Mouse (Mus musculus) spleen, postnatal 10 days (tissue): Measurements from ENCODE around the gene Tor1b.
"Not testable (repeated sequence)": the region's sequence is repeated elsewhere in the genome, so short reads cannot be mapped to it uniquely, and the experiment has no call there.

Source experiments
- DNase-seq, 2 experiments: peaks; one replicate each; pipeline ENCODE4 v3.0.0; 2021 to 2022; ENCODE audit warnings: low spot score in 2 of 2

Gene Tor1b

DNA sequence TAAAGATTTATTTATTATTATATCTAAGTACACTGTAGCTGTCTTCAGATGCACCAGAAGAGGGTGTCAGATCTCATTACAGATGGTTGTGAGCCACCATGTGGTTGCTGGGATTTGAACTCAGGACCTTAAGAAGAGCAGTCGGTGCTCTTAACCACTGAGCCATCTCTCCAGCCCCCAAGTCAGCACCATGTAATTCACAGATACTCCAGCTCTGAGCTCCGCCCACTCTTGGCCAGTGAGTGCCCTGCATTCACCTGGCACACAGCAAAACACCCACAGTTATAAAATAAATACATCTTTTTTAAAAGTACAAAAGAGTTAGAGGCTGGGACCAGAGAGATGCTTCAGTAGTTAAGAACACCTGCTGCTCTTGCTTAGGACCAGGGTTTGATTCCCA, 21.9 kb upstream of the Tor1b start:
- not testable (repeated sequence) for DNase-seq

DNA sequence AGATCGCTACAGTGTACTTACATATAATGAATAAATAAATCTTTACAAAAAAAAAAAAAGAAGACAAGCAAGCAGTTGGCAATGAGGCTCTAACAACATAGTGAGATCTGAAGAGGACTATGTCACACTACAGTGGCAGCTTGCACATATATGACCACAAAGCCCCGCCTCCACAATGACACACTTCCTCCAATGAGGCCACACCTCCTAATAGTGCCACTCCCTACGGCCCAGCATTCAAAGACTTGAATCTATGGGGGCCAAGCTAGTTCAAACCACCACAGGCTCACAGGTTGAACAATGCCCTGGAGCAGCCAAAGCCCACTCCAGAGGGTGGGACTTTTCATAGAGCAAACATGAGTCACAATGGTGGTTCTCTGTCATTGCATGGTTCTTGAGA, 20.8 kb upstream of the Tor1b start:
- peak in 1 of 2 experiments; percentile 42 for DNase-seq

DNA sequence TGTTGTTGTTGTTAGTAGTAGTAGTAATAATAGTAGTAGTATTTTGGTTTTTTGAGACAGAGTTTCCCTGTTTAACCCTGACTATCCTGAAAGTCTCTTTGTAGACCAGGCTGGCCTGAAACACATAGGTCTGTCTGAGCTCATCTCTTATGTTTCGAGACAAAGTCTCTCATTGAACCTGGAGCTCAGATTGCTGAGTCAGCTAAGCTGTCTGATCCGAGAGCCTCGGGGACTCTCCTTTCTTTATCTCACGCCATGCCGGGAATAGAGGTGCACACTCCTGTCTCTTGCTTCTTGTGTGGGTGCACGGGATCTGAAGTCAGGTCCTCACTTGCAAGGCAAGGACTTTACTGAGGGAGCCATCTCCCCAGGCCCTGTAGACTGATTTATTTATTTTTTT, 19.7 kb upstream of the Tor1b start:
- DNase-seq = no peak

DNA sequence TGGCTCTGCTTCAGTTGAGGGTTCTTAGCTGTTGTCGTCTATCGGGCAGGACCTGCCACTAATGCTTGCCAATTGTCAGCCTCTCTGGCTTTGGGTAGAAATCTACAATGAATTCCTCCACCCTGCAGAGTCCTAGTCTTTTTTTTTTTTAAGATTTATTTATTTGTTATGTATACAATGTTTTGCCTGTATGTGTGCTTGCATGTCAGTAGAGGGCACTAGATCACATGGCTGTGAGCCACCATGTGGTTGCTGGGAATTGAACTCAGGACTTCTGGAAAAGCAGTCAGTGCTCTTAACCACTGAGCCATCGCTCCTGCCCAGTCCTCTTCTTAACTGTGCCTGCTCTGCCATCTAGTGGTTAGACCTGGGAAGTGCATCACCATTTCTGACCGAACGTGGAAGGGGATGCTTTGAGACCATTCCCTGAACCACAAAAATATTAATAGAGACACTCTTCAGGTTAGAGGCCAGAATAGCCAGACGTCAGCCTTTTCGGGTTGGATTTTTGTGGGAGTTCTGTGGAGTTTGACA, 18.8 kb upstream of the Tor1b start:
- peak; percentile 63 to 77 for DNase-seq

DNA sequence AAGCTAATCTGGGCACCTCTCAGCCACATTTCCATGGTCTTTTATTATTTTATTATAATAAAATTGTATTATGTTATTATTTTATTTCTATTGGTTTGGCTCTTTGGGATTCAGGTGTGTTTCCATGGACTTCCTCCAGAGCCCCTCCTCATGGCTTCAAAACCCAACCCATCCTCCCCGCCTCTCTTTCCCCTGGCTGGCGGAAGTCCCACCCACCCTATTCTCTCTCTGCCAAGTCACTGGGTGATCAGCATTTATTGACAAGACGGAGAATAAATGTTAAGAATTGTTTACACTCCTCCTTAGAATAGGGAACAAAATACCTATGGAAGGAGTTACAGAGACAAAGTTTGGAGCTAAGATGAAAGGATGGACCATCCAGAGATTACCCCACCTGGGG, 16.0 kb upstream of the Tor1b start:
- no peak for DNase-seq

DNA sequence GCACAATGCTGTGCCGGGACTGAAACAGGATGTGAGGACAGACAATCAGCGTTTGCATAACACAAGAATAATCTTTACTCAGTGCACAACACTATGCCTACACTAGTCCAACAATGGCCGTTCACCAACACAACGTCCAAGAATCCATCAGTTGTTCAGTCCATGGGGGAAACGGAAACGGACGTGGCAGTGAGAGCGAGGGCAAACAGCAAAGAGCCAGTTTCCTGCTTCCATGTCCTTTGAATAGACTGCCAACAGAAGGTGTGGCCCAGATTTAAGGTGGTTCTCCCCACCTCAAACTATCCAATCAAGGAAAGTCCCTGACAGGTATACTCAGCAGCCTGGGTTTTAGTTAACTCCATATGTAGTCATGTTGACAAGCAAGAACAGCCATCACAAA, 15.0 kb upstream of the Tor1b start:
- no peak for DNase-seq

DNA sequence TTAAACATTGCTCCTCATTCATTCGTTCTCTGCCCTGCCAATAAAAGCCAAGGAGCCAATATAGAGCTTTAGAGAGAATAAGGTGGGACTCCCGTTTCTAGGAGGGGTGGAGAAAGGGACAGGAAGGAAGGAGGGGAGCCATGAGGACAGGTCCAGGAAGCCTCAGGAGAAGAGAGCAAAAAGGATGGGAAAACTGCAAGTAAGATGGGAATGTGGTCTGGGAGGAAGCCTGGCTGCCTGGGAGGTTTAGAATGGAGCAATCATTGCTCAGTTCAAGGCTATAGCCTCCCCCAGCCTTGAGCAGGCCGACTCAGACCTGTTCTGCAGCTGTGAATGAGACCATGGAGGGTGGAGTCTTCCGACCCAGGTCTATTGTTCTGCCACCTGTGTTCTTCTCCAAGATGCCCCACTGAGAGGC, 14.2 kb upstream of the Tor1b start:
- DNase-seq = no peak

DNA sequence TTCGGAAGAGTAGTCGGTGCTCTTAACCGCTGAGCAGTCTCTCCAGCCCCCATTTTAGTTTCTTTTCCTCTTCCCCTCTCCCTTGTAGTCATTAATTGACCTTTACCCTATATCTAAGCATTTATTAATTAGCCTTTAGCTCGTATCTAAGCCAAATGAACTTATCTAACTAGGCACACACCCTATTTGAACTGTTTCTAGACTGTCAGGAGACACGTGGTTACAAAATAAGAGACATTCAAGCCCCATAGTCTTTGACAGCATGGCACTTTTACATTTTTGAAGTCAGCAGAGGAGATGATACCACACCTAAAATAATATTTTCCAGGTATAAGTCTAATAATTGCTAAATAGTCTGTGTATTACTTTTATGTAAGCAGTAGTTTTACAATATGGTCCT, 11.2 kb upstream of the Tor1b start:
- DNase-seq = no peak

DNA sequence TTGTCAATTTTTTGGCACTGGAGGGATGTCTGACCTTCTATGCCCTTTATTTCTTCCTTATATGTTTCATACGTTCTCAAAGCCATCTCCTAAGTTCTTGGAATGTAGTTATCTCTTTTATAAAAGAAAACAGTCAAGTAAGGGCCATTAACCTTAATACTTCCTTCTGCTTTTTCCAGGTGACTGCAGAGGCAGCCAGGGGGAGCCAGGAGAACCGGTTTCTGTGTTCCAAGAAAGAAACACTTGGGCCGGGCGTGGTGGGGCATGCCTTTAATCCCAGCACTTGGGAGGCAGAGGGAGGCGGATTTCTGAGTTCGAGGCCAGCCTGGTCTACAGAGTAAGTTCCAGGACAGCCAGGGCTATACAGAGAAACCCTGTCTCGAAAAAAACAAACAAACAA, 10.6 kb upstream of the Tor1b start:
- DNase-seq = not testable (repeated sequence)

DNA sequence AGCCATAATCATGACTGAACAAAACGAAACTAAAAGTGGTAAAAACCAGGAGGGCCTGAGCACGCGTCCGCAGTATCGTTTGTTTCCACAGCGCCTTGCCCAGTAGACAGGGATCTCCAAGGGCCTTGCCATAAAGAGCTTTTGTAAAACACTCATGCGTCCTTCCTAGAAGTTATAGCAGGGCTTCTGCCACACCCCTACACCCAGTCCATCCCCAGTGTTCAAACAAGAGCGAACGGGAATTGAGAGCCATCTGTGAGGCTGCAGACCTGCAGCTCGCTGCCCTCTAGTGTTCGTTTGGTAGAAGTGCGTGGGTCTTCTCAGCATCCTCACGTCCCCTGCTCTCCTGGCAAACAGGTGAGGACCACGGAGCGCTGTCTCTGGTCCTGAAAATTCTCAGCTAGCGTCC, 10.2 kb upstream of the Tor1b start:
- peak; percentile 56 to 75 for DNase-seq

DNA sequence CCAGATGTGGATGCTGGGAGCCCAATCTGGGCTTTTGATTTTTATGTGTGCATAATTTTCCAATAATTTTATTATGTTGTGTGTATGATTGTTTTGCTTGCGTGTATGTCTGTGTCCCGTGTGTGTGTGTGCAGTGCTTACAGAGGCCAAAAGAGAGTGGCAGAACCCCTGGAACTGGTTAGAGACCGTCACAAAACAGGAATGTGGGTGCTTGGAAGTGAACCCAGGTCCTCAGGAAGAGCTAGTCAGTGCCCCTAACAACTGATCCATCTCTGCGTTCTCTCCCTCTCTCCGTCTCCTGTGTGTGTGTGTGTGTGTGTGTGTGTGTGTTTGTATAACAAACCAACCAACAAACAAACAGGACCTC, 319 bp upstream of the Tor1b start:
- no peak for DNase-seq

DNA sequence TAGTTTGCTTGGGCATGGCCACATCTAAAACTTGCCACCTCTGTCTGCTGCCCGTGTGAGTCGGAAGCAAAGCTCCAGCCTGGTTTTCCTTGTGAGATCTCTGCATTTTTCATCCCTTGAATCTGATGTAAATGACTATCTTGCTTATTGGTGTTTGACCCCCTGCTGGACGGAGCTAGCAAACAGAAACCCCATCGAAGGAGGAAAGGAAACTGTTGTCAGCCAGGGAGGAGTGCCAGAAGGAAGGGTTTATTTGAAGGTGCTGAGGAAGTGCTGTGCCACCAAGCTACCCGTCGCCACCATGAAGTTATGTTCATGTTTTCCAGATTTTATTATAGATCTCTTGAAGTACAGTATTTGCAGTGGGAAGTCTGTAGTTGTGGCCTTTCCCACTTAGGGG, 2.0 kb downstream of the Tor1b start:
- no peak for DNase-seq

DNA sequence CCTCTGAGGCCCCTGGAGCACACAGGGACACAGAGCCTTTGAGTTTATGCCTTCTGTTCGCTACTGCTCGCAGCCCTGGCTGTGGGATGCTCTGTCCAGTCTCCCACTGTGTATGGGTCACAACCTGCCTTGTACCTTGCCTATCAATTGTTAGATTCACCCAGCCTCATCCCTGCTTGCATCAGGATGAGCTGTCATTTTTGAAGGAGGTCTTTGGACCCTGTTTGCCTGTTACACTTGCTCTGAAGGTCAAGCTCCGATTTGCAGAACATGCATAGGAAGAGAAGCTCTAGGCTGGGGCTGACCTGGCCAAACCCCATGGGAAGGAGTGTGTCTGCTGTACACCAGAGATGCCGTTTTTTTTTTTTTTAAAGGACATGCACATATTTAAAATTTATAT, 4.8 kb downstream of the Tor1b start:
- no peak for DNase-seq

DNA sequence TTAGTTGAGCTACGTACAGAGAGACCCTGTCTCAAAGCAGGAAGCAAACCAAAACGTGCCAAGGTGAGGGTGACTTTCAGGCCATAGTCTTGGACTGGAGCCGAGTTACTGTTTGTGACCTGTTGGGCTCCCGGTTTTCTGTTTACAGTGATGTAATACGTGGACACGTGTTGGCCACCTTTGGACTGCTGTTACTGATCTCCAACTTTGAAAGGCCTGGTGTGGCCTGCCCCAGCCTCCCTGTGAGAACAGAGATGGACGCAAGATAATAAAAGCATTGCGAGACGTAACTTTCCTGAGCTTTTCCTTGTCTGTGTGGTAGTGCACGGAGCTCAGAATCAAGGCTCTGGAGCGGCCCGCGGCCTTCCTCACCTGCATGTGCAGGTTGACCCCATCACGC, 6.0 kb downstream of the Tor1b start:
- DNase-seq = no peak

DNA sequence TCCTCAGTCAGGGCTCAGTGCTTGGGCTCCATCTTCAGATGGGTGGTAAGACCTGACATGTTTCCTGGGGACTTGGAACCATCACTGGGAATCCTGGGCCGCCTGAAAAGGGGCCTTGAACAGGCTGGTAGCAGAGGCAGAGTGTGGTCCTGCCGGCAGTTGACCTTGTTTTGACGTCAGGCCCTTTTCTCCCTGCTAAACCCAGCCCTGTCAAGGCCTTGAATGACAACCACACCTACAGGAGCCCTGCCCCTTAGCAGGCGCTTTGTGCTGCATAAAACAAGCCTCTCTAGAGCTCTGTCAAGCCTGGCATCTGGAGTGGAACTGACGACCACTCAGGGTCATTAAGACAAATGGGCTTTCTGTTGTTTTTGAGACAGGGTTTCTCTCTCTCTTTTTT, 7.1 kb downstream of the Tor1b start:
- DNase-seq = no peak

DNA sequence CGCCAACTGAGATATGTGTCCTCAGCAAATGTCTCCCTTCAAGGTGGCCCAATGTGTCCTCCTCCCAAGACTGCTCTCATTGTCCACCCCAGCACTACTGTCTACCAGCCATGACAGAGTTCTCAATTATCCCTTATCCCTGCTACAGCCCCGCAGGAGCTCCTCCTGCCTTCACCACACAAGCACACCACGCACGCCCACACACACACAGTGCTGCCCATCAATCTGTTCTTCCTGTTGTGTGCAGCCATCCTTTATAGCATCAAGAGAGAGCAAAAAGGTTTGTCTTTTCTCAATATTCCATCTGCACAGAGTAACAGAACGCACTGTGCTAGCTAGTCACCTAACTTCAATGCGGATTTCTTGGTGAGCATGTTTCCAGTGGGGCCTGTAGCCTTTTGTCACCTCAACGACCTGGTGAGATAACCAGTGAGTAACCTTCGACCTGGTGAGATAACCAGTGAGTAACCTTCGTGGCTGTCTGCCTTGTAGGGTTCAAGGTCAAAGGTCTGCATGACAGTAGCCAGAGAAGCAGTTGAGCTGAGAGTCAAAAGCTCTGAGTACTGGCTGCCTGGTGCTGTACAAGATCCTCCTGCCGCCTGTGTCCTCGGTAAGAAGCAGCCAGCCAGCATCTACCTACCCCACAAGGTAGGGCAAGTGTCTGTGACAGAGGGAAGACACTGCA, 10.0 kb downstream of the Tor1b start:
- DNase-seq = no peak

DNA sequence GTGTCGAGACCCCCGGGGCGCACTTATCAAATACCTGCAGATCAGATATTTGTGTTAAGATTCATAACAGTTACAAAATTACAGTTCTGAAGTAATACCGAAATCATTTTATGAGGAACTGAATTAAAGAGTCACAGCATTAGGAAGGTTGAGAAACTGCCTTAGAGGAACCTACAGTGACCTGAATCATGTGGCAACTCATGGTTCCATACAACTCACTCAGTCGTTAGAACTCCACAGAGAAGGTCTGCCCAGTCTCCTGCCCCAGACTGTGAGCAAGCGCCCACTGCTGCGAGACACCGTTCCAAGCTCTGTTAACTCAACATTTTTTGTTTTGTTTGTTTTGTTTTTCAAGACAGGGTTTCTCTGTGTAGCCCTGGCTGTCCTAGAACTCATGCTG, 12.9 kb downstream of the Tor1b start:
- no peak for DNase-seq

DNA sequence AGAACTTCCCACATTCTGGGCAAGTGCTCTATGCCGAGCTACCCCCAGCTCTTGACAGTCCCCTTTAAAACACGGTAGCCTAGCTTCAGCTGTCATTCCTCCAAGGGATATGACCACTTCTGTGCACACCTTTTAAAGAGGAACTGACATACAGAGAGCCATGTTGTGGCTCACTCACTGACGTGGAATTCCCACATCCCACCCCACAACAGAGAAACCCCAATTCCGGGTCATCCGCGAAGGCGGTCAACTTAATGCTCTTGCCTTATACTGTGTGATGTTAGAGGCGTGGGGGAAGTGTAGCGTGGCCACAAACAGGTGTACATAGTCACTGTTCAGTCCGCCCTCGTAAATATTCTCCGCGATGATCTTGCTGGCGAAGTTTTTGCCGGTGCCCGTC, 14.1 kb downstream of the Tor1b start:
- DNase-seq = peak in 1 of 2 experiments; percentile 38

DNA sequence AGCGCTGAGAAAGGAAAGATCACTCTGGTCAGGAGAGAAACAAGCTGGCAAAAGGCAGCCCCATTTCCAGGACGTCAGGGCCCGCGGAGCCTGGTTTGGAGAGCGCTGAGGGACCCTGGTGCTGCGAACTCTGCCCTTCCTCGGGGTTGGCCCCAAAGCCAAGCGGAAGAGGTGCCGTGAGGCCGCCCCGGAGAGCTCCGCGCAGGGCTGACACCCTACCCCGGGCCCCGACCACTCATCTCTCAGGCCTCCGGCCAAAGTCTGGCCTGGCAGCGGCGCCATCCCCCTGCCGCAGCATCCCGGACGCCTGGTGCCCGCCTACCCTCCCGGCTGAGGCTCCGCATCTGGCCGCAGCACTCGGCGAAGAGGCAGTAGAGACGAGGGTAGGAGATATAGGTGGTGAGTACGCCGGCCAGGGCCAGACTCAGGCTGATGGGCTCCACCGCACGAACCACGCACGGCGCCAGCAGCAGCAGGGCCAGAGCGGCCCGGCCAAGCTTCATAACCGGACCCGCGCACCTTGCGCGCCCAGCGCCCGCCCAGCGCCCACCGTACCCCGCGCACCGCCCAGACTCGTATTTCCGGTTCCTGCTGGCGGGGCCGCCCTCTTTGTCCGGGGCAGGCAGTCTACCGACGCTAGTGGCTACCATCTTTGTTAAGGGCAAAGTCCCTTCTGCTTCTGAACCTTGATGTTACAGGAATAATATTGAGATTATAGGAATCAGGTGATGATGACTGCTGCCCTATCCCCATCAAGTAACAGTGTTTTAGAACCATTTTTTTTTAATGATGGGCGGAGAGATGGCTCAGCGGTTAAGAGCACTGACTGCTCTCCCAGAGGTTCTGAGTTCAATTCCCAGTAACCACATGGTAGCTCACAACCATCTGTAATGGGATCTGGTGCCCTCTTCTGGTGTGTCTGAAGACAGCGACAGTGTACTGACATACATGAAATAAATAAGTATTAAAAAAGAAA, 14.9 kb downstream of the Tor1b start, which contains the start of gene Tor1a:
Gene Tor1a (minus strand): TSS at position 582 of the 976 bp plus-strand sequence.
- DNase-seq = peak; percentile 75 to 88

DNA sequence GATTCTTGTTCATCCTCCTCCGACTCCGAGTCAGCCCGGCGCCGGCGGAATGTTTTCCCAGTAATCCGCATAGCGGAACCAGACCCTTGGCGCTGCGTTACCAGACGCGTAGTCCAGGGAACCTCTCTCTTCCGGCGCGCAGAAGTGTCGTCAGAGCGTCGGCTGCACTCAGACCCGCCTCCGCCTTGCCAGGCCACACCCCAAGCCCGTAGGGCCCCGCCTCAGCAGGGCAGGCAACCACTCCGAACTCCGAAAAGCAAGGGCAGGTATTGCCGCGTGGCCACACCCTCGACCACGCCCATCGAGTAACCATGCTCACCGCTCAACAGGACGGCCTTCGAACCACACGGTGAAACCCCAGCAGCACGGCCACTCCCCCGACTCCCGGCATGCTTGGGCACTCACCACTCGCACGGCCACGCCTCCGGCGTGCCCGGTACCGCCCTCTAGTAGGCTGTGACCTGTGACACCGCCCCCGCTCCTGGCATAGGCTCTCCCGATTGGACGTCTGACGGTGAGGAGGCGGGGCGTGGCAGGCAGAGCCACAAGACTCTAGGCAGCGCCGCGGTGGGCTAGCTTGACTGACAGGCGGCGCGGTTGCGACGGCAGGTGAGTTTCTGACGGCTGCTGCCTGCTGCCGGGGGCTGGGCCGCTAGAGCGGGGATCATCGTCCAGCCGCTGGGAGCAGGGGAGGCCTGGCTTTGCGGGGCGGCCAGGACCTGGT, 29.2 kb downstream of the Tor1b start, which contains the start of the genes BC005624 and Usp20:
Gene BC005624 (minus strand): TSS at position 412 of the 724 bp plus-strand sequence.
Gene Usp20 (plus strand): TSS at position 490 of the 724 bp plus-strand sequence.
- DNase-seq = peak; percentile 97 to 100

DNA sequence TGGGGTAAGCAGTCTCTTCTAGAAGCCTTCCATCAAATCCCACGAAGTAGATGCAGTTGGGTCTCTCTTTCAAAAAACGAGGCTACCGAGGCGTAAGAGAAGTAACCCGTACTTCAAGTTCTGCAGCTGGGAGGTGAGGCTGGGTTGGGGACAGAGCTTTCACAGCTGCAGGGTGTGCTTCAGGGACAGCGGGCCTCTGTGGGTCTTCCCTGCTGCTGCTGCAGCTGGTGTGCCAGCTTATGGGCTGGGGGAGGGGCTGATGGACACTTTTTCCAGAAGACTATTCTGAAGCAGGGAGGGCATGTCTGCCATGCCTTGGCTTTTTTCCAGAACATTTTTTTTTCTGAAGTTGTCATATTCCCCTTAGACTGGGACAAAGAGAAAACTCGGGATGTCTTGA, 30.3 kb downstream of the Tor1b start:
- no peak for DNase-seq
